Mouse (Mus musculus): ENCODE results near the gene Gm42669. TPM values are rescaled to one million over a fixed set of nuclear protein-coding genes. Genes with fewer than 3 reads are reported as not detected.
A peak's percentile ranks its signal among the peaks of the same experiment; 100 is the strongest.

The Gm42669 gene
- polyA plus RNA-seq, 1 experiment = 0.06 TPM

DNA sequence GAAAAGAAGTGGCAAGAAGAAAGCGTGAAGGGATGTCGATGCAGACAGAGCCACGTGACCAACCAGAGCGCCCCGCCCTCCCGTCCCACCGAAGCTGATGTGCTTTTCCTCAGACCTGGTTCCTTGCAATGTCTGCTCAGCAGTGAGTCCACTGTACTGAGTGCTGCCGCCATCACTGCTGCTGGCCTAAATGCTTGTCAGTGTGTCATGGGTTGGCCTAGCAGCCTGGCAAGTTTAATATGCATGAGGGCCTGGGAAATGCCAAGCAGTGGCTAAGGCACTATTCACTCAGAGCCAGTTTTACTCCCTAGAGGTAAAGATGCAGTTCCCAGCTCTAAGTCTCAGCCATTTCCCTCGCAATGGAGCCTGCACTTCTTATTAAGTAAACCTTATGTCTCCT, 61.7 kb downstream of the Gm42669 start:
- TF ChIP-seq CTCF (IDR thresholded peaks at IDR 0.05; ENCODE audit: extremely low read depth, insufficient read depth, insufficient read length, insufficient replicate concordance) (no peak), POLR2A (IDR thresholded peaks at IDR 0.05; ENCODE audit: low read depth, low read length) (no peak)
- H3K27me3 ChIP-seq (ENCODE audit: control insufficient read depth, insufficient read depth, low read length) = no peaks in the 10 kb centered on the region
- H3K36me3 ChIP-seq (ENCODE audit: control insufficient read depth, insufficient read depth, low read length) = peaks cover 12% of the 10 kb centered on the region
- H3K27ac ChIP-seq (ENCODE audit: insufficient read depth, low read length) = no peak overlapping the region
- WGBS = 95% methylated on average over 9 of the region's 9 CpGs
- H3K4me3 ChIP-seq (ENCODE audit: extremely low read depth, insufficient read depth, insufficient read length) = no peak overlapping the region
- no peaks in the 10 kb centered on the region for H3K4me1 ChIP-seq (ENCODE audit: control insufficient read depth, insufficient read depth, insufficient read length)
- DNase-seq (ENCODE audit: low read depth in 1 of 2, low spot score in 2 of 2) = no peak

- peak within 1 kb of the TSS; percentile 100 for H3K4me3 ChIP-seq (ENCODE audit: extremely low read depth, insufficient read depth, insufficient read length)
- DNase-seq (ENCODE audit: low read depth in 1 of 2, low spot score in 2 of 2) = peak; percentile 53 to 80
- H3K4me1 ChIP-seq (ENCODE audit: control insufficient read depth, insufficient read depth, insufficient read length) = no peaks in the 10 kb centered on the region
- H3K36me3 ChIP-seq (ENCODE audit: control insufficient read depth, insufficient read depth, low read length) = peaks cover 2% of the 10 kb centered on the region
- peak within 1 kb of the TSS; percentile 96 for H3K27ac ChIP-seq (ENCODE audit: insufficient read depth, low read length)
- H3K27me3 ChIP-seq (ENCODE audit: control insufficient read depth, insufficient read depth, low read length) = no peaks in the 10 kb centered on the region
- WGBS = 0% methylated on average over 57 of the region's 64 CpGs
- TF ChIP-seq POLR2A (IDR thresholded peaks at IDR 0.05; ENCODE audit: low read depth, low read length) = peak; percentile 22
- TF ChIP-seq CTCF (IDR thresholded peaks at IDR 0.05; ENCODE audit: extremely low read depth, insufficient read depth, insufficient read length, insufficient replicate concordance) = no peak
Measured at GRCm38 (mm10) chr5:107597301-107598077, 90.1 kb downstream of the Gm42669 start, which contains the start of the genes Rpap2 and Glmn. TSS of gene Rpap2 (plus strand) at chr5:107597373. TSS of gene Glmn (minus strand) at chr5:107597888.

DNA sequence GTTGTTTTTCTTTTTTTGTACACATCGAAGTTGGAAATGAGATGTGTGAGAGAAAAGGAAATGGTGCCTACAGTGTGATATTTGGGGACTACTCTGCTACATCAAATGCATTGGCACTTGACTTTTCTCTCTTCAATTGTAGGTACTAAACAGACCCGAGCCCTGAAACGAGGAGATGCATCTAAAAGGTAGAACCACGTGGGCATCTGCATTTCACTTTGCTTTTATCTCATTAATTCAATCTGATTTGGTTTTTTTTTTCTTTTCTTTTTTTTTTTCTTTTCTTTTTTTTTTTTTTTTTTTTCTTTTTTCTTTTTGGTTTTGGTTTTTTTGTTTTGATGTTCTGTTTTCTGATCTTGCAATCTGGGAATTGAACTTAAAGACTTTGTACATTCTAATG, 91.0 kb downstream of the Gm42669 start:
- Histone ChIP-seq H3K4me1 (ENCODE audit: control insufficient read depth, insufficient read depth, insufficient read length) (no peaks in the 10 kb centered on the region), H3K27me3 (ENCODE audit: control insufficient read depth, insufficient read depth, low read length) (no peaks in the 10 kb centered on the region), H3K27ac (ENCODE audit: insufficient read depth, low read length) (no peak overlapping the region), H3K36me3 (ENCODE audit: control insufficient read depth, insufficient read depth, low read length) (peaks cover 9% of the 10 kb centered on the region), H3K4me3 (ENCODE audit: extremely low read depth, insufficient read depth, insufficient read length) (no peak overlapping the region)
- no peak for TF ChIP-seq CTCF (IDR thresholded peaks at IDR 0.05; ENCODE audit: extremely low read depth, insufficient read depth, insufficient read length, insufficient replicate concordance)
- TF ChIP-seq POLR2A (IDR thresholded peaks at IDR 0.05; ENCODE audit: low read depth, low read length) = no peak
- DNase-seq (ENCODE audit: low read depth in 1 of 2, low spot score in 2 of 2) = no peak
- WGBS = 16% methylated on average over 4 of the region's 4 CpGs

- Histone ChIP-seq H3K36me3 (ENCODE audit: control insufficient read depth, insufficient read depth, low read length) (peaks cover 6% of the 10 kb centered on the region), H3K4me1 (ENCODE audit: control insufficient read depth, insufficient read depth, insufficient read length) (no peaks in the 10 kb centered on the region), H3K27ac (ENCODE audit: insufficient read depth, low read length) (no peak overlapping the region), H3K4me3 (ENCODE audit: extremely low read depth, insufficient read depth, insufficient read length) (no peak overlapping the region), H3K27me3 (ENCODE audit: control insufficient read depth, insufficient read depth, low read length) (no peaks in the 10 kb centered on the region)
- 13% methylated on average over 2 of the region's 2 CpGs for WGBS
- DNase-seq (ENCODE audit: low read depth in 1 of 2, low spot score in 2 of 2) = peak; percentile 41 to 50
- TF ChIP-seq POLR2A (IDR thresholded peaks at IDR 0.05; ENCODE audit: low read depth, low read length) (no peak), CTCF (IDR thresholded peaks at IDR 0.05; ENCODE audit: extremely low read depth, insufficient read depth, insufficient read length, insufficient replicate concordance) (peak; percentile 55; the same call in 1 of the 2 replicates)
Measured at GRCm38 (mm10) chr5:107611224-107611623, 103.8 kb downstream of the Gm42669 start.

- Histone ChIP-seq H3K27ac (ENCODE audit: insufficient read depth, low read length) (no peak overlapping the region), H3K36me3 (ENCODE audit: control insufficient read depth, insufficient read depth, low read length) (peaks cover 14% of the 10 kb centered on the region), H3K27me3 (ENCODE audit: control insufficient read depth, insufficient read depth, low read length) (no peaks in the 10 kb centered on the region), H3K4me3 (ENCODE audit: extremely low read depth, insufficient read depth, insufficient read length) (no peak overlapping the region), H3K4me1 (ENCODE audit: control insufficient read depth, insufficient read depth, insufficient read length) (no peaks in the 10 kb centered on the region)
- WGBS = 81% methylated on average over 6 of the region's 6 CpGs
- TF ChIP-seq CTCF (IDR thresholded peaks at IDR 0.05; ENCODE audit: extremely low read depth, insufficient read depth, insufficient read length, insufficient replicate concordance) (no peak), POLR2A (IDR thresholded peaks at IDR 0.05; ENCODE audit: low read depth, low read length) (no peak)
- DNase-seq (ENCODE audit: low read depth in 1 of 2, low spot score in 2 of 2) = no peak
Measured at GRCm38 (mm10) chr5:107617986-107618385, 110.6 kb downstream of the Gm42669 start.

- Histone ChIP-seq H3K4me1 (ENCODE audit: control insufficient read depth, insufficient read depth, insufficient read length) (no peaks in the 10 kb centered on the region), H3K27ac (ENCODE audit: insufficient read depth, low read length) (no peak overlapping the region), H3K4me3 (ENCODE audit: extremely low read depth, insufficient read depth, insufficient read length) (no peak overlapping the region), H3K27me3 (ENCODE audit: control insufficient read depth, insufficient read depth, low read length) (no peaks in the 10 kb centered on the region), H3K36me3 (ENCODE audit: control insufficient read depth, insufficient read depth, low read length) (peaks cover 16% of the 10 kb centered on the region)
- TF ChIP-seq CTCF (IDR thresholded peaks at IDR 0.05; ENCODE audit: extremely low read depth, insufficient read depth, insufficient read length, insufficient replicate concordance) (no peak), POLR2A (IDR thresholded peaks at IDR 0.05; ENCODE audit: low read depth, low read length) (no peak)
- 80% methylated on average over 3 of the region's 3 CpGs for WGBS
- DNase-seq (ENCODE audit: low read depth in 1 of 2, low spot score in 2 of 2) = no peak
Measured at GRCm38 (mm10) chr5:107621327-107621726, 113.9 kb downstream of the Gm42669 start.

Other genes with a start within 250 kb of the Gm42669 start
- gene Tgfbr3, start 218.0 kb upstream of the Gm42669 start, polyA plus RNA-seq (2012; rRNA removed) = 20.5 TPM in 2 replicates
- gene Brdt, start 176.5 kb upstream of the Gm42669 start, polyA plus RNA-seq (2012; rRNA removed) = 0.39 and 0.60 TPM in 2 replicates
- 0.12 and 0.26 TPM in 2 replicates for gene Ephx4, start 104.9 kb upstream of the Gm42669 start, polyA plus RNA-seq (2012; rRNA removed)
- gene Lpcat2b, start 76.1 kb upstream of the Gm42669 start, polyA plus RNA-seq (2012; rRNA removed) = not detected in 2 replicates
- gene Btbd8, start 69.6 kb upstream of the Gm42669 start, polyA plus RNA-seq (2012; rRNA removed) = 0.70 and 0.74 TPM in 2 replicates
- gene 1700028K03Rik, start 27.1 kb downstream of the Gm42669 start, polyA plus RNA-seq (2012; rRNA removed) = 0.01 TPM in 1 of 2 replicates, not detected in the other
- 1.5 and 2.8 TPM in 2 replicates for gene Rpap2, start 89.8 kb downstream of the Gm42669 start, polyA plus RNA-seq (2012; rRNA removed)
- 0.16 and 0.25 TPM in 2 replicates for gene Glmn, start 90.3 kb downstream of the Gm42669 start, polyA plus RNA-seq (2012; rRNA removed)
- 10.6 and 18.3 TPM in 2 replicates for gene Gfi1, start 218.4 kb downstream of the Gm42669 start, polyA plus RNA-seq (2012; rRNA removed)

Measured in spleen, adult 2 months (tissue).